10 mouse cellular contexts compared by ENCODE assay signal in the genomic region with DNA sequence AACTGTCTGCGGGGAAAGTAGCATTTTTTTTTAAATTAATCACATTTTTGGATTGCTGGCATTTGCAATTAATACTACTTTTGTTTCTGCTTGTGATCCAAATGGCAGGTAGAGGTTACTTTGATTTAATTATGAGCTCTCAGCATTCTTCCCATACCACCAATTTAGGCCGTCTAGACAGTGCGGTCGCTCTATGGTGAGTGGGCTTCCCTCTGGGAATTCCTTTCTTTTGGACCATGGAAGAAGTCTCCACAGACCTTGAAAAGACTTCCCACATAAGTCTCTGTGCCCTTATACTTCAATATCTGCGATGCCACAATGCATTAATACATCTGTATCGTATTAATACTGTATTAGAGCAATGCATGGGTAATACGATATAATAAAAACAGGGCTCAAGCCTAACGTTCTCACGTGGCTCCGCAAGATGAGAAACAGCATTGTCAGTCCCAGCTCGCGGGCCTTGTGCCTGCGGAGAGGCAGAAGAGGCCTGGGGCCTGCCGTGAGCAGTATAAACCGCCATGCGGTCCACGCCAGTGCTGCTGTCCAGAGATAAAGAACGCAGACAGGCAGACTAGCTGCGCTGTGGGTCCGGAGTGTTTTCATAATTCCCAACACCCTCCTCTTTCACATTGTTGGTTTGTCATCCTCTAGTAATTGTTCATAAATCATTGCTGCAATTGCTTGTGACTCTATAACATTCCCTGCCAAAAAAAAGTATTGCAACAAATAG.
A peak's percentile ranks its signal among the peaks of the same experiment; 100 is the strongest.
DNase-seq lines count a peak whose midpoint lies in the region; ATAC-seq and TF ChIP-seq lines count a peak whose summit lies in the region.
"Had no signal": no experiment of that assay in that cellular context is flagged by ENCODE, and none has a peak within 500 bp of the region (broad histone marks: within the 10 kb centered on the region; RNA-seq: fewer than 3 reads in every experiment).

No protein-coding gene starts in this region.

- H3K27ac ChIP-seq in kidney, embryonic 14.5 days (ENCODE audit: low read depth, low read length), result peak overlapping the region; percentile 78; the same call in 1 of the 2 replicates
- peak overlapping the region; percentile 95 for H3K27ac ChIP-seq in embryonic fibroblast, embryonic 13.5 days (ENCODE audit: insufficient read depth, low read length)
- peak overlapping the region; percentile 62 for H3K27ac ChIP-seq in kidney, embryonic 16.5 days (ENCODE audit: low read length)

- no peak; the same call in 1 of the 2 replicates for TF ChIP-seq POLR2A in embryonic fibroblast, embryonic 13.5 days (IDR thresholded peaks at IDR 0.05; ENCODE audit: low read depth, low read length)

- no peaks in the 10 kb centered on the region for H3K27me3 ChIP-seq in kidney, embryonic 14.5 days (ENCODE audit: control insufficient read depth, insufficient read depth, low read length)
- H3K27me3 ChIP-seq in kidney, embryonic 16.5 days (ENCODE audit: insufficient read depth, low read length), result no peaks in the 10 kb centered on the region

- H3K4me1 ChIP-seq in kidney, embryonic 14.5 days (ENCODE audit: control insufficient read depth, insufficient read depth, low read length), result no peaks in the 10 kb centered on the region
- peaks cover 6% of the 10 kb centered on the region for H3K4me1 ChIP-seq in embryonic fibroblast, embryonic 13.5 days (ENCODE audit: control insufficient read depth, insufficient read depth, low read length)
- H3K4me1 ChIP-seq in kidney, embryonic 16.5 days (ENCODE audit: insufficient read depth, low read length), result peaks cover 2% of the 10 kb centered on the region

- H3K4me2 ChIP-seq in kidney, embryonic 14.5 days (replicated peaks; ENCODE audit: low read depth, low read length), result no peak overlapping the region
- H3K4me2 ChIP-seq in kidney, embryonic 16.5 days (replicated peaks; ENCODE audit: low read depth, low read length), result no peak overlapping the region

- DNase-seq in kidney, adult 11 months, result no peak
- DNase-seq in right cerebral cortex, postnatal 4 days, result no peak
- DNase-seq in cerebellum, adult 9-11 months, result no peak
- DNase-seq: cerebellum, postnatal 10 days had no signal

- H3K9me3 ChIP-seq in kidney, embryonic 14.5 days (ENCODE audit: control insufficient read depth, low read length), result no peaks in the 10 kb centered on the region
- H3K9me3 ChIP-seq in kidney, embryonic 16.5 days (ENCODE audit: low read length), result no peaks in the 10 kb centered on the region

- TF ChIP-seq CTCF in embryonic fibroblast, embryonic 13.5 days (IDR thresholded peaks at IDR 0.05; ENCODE audit: borderline replicate concordance, insufficient read depth, low read length), result no peak

- H3K9ac ChIP-seq in kidney, embryonic 14.5 days (ENCODE audit: low read depth, low read length), result no peak overlapping the region
- H3K9ac ChIP-seq in kidney, embryonic 16.5 days (replicated peaks; ENCODE audit: low read length), result no peak overlapping the region

- peak; percentile 72; the same call in 1 of the 2 replicates for ATAC-seq in kidney, embryonic 14.5 days (ENCODE audit: low FRiP score, low TSS enrichment)
- peak; percentile 84 for ATAC-seq in kidney, embryonic 16.5 days (ENCODE audit: low FRiP score, low TSS enrichment)
- ATAC-seq in megakaryocyte-erythroid progenitor cell, adult 5-6 weeks (replicated peaks; ENCODE audit: low FRiP score, low TSS enrichment, poor library complexity, severe bottlenecking), result peak; percentile 63; the same call in 1 of the 2 replicates
- ATAC-seq in cerebellum, adult (ENCODE audit: insufficient number of reproducible peaks, low FRiP score, low TSS enrichment), result no peak

- WGBS in kidney, embryonic 14.5 days, result 64% methylated on average over 20 of the region's 20 CpGs
- 71% methylated on average over 20 of the region's 20 CpGs for WGBS in kidney, embryonic 16.5 days

- H3K4me3 ChIP-seq in kidney, embryonic 14.5 days (ENCODE audit: low read length), result no peak overlapping the region
- no peak overlapping the region for H3K4me3 ChIP-seq in embryonic fibroblast, embryonic 13.5 days (ENCODE audit: insufficient read depth, low read length)
- H3K4me3 ChIP-seq in kidney, embryonic 16.5 days (ENCODE audit: low read length), result no peak overlapping the region

- no peaks in the 10 kb centered on the region for H3K36me3 ChIP-seq in kidney, embryonic 14.5 days (ENCODE audit: control insufficient read depth, insufficient read depth, low read length)
- H3K36me3 ChIP-seq in kidney, embryonic 16.5 days (ENCODE audit: insufficient read depth, low read length), result no peaks in the 10 kb centered on the region
- H3K36me3 ChIP-seq: G1E had no signal
